Mouse (Mus musculus) cerebellum, adult 11 months (tissue): ENCODE measurements around the gene Nlk.

Experiments used
- DNase-seq: peaks from one replicate; pipeline ENCODE4 v3.0.0; 2022

Nlk gene

DNA sequence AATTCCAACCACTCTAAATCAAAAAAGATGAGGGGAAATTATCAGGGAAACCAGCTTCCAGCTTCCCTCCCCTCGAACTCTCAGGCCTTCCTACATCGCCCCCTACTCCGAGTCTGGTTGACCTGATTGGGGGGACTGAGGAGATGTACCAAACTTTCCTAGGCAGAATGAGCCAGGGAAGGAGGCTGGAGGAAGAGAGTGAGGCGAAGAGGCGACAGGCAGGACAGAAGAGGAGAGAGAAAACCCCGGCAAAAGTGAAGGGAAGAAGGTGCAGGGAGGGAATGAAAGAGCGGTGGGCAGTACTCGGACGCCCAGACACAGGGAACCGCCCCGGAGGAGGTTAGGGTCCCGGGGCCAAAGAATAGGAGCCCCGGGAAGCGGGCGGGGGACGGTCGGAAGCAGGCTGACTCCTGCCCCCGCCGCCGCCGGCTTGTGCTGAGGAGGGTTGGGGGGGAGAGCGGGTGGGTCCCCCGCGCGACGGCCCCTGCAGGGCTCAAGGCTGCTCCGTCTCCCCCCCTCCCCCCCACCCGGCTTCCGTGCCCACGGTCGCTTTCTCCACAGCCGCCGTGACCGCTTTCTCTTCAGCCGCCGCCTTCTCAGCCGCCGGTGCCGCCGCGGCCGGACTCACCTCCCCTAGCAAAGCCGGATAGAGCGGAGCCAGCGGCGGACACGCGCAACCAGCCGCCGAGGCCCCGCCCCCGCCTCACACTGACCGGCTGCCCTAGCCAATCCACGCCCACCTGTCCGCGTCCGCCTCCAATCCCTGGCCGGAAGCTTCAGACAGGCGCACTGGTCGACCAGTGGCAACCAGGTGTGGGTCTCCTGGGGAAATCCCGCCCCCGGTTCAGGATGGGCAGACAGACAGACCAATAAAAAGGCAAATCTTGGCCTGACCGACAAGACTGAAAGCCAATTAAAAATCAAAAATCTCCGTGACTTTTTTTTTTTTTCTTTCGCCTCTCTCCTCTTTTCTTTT, at the start of gene Nlk:
Gene Nlk (minus strand): TSS at position 597 of the 976 bp plus-strand sequence.
- peak; percentile 99 for DNase-seq

DNA sequence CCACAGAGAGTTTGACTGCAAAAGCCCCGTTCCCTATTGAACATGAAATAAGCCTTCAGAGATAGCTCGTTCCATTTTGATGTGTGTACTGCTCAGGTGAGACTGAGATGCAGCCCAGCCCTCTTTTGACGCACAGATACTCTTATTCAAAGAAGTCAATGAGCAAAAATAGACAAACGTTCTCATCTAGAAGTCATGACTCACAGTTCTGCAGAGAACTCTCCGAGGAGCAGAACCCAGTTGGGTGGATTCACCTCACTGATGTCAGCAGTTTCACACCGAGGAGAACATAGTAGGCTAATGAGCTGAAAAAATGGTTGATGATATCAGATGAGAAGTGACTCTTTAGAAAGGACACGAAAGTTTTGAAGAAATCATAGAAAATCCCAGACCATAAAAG, 49.1 kb upstream of the Nlk start:
- no peak for DNase-seq

DNA sequence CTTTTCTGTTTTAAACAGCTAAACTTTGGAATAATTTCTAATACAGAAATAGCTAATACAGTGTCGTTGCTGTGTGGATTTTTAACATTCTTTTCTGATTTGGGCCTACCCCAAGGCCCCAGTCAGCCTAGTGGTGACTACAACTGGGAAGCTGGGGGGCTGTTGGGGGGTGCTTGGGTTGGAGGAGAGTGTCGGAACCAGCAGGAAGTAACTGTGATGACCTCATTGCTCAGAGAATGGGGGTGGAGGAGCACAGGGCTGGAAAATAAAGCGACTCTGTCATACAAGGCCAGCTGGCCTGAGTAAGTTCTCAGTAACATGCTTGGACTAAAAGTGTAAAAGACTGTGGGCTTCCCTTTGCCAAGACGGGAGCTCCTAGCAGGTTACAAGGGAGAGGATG, 48.3 kb upstream of the Nlk start:
- no peak for DNase-seq

- DNase-seq: no peak
Observed at GRCm38 (mm10) chr11:78742461-78742860, 45.3 kb upstream of the Nlk start.

- DNase-seq: no peak
Observed at GRCm38 (mm10) chr11:78741958-78742357, 44.8 kb upstream of the Nlk start.

- no peak for DNase-seq
Observed at GRCm38 (mm10) chr11:78739361-78739760, 42.2 kb upstream of the Nlk start.

GRCm38 (mm10) chr11:78736877-78737408, 39.8 kb upstream of the Nlk start:
- DNase-seq: no peak

- no peak for DNase-seq
Observed at GRCm38 (mm10) chr11:78735168-78735567, 38.0 kb upstream of the Nlk start.

DNA sequence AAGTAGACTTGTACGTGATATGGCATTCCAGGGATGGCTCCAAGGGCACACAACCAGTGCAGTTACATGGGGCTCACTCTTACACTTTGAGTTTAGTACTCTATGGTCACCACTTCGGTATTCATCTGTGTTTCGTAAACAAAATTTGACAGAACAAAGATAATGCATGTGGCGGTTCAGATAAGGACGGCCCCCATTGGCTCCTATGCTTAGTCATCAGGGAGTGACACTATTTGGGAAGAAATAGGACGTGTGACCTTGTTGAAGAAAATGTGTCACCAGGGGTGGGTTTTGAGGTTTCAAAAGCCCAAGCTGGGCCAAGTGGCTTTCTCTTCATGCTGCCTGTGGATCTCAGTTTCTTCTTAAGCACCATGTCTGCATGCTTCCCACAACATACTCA, 35.4 kb upstream of the Nlk start:
- no peak for DNase-seq

GRCm38 (mm10) chr11:78730902-78731301, 33.7 kb upstream of the Nlk start:
- DNase-seq: no peak

- no peak for DNase-seq
Observed at GRCm38 (mm10) chr11:78728041-78728440, 30.9 kb upstream of the Nlk start.

DNA sequence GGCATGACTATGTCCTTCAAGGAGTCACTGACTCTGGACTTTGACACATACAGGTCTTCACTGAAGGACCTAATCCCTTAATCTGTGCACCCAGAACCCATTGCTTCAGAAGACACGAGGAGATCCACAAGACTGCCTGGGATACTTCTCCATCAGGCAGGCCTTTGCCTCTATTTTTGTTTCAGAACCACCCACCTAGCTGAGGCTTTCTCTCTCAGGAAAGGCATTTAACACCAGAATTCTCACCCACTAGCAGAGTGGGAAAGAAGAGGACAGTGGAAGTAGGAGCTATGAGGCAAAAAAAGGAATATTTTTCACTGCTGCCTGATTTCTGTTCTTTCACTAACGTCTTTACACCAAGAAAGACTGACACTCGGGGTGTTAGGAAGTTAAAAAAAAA, 29.2 kb upstream of the Nlk start:
- no peak for DNase-seq

DNA sequence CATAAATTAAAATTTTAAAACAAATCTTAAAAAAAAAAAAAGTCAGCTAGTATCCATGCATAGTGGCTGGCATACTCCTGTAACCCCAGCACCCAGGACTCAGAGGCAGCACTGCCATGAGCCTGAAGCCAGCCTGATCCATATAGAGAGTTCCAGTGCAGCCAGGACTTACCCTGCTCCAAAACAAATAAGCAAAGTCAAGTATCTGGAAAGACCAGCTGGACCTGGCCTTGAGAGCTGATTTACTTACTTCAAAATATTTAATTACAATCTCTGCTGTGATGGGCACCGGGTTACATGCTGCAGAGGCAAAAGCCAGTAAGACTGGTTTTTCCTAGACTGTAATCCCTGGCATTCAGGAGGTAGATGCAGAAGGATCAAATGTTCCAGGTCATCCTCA, 27.6 kb upstream of the Nlk start:
- DNase-seq: no peak

DNA sequence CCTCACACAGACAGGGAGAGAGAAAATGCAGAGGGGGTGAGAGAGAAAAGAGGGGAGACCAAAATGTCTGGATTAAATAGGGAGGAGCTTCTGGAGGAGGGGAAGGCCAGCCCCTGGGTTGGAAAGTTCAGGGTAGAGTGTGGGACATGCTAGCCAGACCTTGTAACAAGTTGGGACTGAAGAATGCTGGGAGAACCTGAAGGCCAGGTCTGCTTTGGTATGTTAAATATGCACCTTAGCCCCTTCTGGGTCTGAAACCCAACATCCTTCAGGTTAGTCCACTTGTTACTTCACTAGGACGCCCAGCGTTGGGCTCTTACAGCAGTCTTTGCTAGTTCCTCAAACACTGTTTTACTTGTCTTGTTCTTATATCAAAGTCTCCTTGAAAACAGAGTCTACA, 24.2 kb upstream of the Nlk start:
- no peak for DNase-seq

GRCm38 (mm10) chr11:78717655-78718054, 20.5 kb upstream of the Nlk start:
- no peak for DNase-seq

DNA sequence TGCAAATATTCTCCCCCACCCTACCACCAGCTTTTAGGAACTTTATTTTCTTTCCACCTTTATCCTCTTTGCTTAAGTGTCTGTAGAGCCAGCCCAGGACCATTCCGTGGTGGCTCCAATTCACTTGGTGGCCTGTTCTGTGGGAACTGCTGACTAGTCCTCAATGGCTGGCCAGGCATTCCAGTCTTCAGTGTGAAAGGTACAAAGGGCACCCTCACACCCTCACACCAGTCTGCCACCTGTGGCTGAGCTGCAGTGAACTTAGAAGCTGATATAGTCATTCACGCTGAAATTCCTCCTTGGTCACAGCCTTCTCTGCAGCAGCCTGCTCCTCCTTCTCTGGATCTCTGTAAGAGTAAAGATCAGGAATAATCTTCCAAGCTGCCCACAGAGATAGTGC, 11.5 kb upstream of the Nlk start:
- DNase-seq: no peak

DNA sequence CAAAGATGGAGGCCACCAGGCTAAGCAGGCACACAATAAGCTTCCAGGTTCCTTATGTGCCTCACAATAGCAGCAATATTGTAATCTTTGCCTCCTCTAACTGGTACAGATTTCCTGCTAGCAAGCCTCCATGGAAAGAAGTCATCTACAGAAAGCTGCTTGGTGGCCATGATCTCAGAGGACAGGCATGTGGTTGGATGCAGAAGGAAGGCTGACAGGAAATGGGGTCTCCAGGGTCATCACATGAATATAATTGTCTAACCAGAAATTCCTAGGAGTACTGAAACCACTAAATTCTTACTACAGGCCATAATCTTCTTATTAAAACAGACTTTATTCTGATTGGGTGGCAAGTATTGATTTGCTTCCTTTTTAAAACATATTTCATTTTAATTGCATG, 8.9 kb upstream of the Nlk start:
- no peak for DNase-seq

DNA sequence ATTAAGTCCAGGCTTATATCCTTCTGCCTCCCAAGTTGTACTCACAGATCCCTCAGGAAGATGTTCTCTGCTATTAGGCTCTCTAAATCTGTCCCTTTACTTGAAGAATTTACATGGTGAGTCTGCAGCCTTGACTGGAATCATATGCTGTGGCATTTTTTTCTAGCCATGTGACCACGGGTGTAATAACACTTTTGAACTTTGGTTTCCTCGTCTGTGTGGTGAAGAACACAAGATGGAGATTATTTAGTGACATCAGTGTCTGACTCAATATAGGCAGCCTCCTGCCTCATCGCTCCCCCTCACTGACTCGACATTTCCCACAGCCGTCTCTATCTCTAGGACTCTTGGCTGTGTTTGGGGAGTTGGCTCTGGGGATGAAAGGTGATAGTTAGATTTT, 5.9 kb upstream of the Nlk start:
- DNase-seq: no peak

- no peak for DNase-seq
Observed at GRCm38 (mm10) chr11:78702319-78702718, 5.1 kb upstream of the Nlk start.

- peak; percentile 94 for DNase-seq
Observed at GRCm38 (mm10) chr11:78697753-78698171, 589 bp upstream of the Nlk start.

DNA sequence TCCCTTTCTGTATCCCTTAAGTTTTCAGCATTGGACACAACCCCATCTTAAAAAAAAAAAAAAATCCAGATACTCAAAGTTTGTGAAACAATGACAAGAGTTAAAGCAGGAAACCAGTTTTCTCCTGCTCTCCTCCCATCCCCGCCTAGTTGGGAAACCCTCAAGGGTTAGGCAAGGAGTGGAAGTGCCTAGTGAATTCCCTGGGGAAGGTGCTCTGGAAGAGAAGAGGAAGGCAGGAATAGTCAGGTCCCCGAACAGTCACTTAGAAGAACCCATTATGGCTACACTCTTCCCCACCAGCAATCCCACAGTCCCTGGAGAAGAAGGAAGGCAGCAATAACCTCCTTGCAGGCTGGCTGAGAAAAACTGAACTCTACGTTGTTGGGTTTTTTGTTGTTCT, 2.9 kb downstream of the Nlk start:
- DNase-seq: no peak

DNA sequence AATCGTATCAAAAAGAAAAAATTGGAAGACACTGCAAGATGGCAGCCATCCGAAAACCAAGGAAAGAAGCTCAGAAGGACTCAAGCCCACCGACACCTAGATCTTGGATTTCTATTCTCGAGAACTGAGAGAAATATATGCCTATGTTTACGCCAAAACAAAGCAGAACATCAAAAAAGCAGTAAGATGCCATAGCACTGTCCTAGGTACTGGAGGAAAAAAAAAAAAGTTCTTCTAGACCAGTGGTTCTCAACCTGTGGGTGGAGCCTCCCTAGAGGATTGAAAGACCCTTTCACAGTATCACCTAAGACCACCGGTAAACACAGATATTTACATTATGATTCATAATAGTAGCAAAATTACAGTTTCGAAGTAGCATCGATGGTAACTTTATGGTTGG, 3.9 kb downstream of the Nlk start:
- DNase-seq: no peak

DNA sequence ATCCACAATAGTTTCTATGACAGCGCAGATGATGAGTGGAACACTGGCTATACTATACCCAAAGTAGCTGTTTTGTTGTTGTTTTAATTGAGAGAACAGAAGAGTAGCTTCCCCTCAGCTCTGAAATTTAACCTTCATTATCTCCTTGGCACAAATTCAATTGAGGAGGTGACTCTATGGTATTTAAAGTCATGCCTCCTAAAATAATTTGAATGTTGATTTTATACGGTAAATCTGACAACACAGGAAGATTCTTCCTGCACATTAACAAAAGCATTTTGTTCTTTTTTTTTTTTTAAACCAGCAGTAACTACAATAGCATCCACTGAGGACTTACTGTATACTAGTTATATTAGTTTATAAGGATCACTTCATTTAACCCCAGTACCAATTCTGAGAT, 6.0 kb downstream of the Nlk start:
- no peak for DNase-seq

GRCm38 (mm10) chr11:78690547-78690946, 6.6 kb downstream of the Nlk start:
- DNase-seq: no peak

DNA sequence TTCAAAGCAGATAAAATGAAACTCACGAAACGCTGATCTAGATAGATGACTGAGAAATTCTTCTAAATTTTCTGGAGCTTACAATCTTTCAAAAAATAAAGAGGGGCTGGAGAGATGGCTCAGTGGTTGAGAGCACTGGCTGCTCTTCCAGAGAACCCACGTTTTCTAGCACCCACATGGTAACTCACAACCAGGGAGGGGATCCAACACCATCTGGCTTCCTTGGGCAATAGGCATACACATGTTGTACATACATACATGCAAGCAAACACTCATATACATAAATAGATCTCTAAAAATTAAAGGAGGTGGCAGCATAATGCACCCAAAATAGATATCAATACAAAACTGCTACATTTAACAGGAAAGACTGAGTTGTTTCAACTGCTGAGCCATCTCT, 16.1 kb downstream of the Nlk start:
- DNase-seq: no peak
